Mouse (Mus musculus): ENCODE results near the gene Baiap2.
A peak's percentile ranks its signal among the peaks of the same experiment; 100 is the strongest.

Gene Baiap2

DNA sequence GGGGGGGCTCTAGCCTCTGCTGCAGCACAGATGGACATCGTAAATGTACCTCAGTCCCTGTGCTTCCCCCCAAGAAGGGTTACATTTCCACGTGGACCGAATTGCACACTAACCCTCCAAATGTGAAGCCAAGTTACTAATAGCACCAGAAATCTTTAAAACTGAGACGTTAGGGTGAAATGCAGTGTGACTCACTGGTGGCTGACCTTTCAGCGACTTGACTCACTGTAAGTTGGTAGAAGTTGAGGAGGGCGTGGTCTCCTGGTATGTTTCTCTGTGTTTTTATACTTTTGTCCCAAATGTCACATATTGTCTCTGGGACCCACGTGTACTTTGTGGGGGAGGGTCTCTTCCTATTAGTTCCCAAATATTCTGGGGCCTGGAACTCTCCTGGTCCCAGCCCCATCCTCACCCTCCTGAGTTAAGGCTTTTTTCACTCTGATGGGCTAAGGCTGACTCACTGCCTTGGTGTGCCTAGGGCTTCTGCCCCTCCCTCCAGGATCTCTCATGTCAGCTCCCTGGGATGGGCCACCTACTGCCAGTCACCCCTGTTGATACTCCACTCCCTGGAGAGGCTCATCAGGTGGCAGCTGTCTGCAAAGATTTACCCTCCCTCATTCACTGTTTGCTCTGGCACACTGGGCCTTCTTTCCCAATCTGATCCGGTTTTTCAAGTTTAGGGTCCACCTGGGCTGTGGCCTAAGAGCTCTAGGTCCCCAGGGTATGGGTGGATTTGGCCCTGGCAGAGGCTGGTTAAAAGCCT is 33.4 kb downstream of the Baiap2 start:
- DNase-seq (ENCODE audit: low read depth, low spot score) = no peak

- DNase-seq (ENCODE audit: low read depth, low spot score) = no peak
These were observed 36.1 kb downstream of the Baiap2 start for GRCm38 (mm10) chr11:119978701-119979100.

DNA sequence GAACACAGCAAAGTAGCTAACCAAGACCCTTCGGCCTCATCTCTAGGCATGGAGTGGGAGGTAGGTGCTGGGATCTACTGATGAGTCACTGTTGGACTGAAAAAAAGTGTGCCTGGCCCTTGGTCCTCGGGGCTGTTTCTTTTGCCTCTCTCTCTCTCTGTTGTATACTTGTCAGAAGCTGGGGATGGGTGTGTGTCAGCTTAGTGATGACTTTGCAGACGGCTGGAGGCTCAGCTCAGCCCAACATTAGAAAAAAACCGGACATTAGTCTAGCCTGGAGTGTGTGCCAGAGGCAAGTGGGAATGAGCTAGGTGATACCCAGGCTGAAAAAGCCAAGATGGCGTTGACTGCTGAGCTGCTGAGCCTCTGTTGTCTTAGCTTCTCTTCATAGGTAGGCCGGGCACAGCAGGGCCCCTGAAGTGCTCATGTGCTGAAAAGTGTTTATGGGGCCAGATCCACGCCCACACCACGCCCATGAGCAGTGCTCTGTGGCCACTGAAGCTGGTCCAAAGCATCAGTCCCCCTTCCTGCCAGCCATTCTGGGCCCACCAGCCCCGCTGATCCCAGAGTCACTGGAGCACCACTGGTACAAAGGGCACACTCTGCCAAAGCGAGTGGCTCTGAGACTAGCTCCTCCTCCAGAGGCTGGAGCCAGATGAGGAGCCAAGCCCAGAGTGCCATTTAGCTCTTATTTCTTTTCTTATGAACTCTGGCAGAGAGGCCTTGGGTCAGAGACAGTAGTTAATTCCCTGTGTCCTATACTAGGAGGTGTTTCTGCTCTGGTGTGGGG is 37.2 kb downstream of the Baiap2 start:
- no peak for DNase-seq (ENCODE audit: low read depth, low spot score)

DNA sequence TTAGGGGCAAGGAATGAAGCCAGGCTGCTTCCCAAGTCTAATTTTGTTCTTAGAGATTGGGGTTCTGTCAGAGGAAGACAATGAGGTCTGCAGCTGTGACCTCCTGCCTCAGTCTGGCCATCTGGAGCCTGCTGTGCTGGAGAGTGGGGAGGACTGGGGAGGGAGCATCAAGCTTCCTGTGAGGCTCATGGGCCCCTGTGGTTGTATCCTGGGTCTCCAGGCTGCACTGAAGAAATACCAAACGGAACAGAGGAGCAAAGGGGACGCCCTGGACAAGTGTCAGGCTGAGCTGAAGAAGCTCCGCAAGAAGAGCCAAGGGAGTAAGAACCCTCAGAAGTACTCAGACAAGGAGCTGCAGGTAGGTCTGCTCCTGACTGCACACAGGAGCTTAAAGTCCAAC is 39.2 kb downstream of the Baiap2 start:
- no peak for DNase-seq (ENCODE audit: low read depth, low spot score)

DNA sequence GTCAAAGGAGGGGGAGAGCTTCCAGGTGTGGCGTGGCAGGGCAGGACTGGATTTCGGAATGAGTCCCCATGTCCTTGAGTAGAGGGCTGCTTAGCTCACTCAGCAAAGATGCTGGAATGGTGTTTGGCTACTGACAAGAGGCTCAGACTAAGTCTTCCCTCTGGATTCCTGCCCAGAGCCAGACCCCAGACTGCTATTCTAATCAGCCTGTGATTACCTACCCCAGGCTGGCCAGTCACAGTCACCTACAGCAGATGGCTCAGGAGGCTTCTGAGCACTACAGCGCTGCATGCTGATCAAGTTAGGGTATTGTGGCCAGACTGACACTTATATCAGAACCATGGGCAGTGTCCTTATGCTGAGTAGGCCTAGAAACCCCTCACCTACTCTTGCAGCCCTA is 39.7 kb downstream of the Baiap2 start:
- DNase-seq (ENCODE audit: low read depth, low spot score) = no peak

DNA sequence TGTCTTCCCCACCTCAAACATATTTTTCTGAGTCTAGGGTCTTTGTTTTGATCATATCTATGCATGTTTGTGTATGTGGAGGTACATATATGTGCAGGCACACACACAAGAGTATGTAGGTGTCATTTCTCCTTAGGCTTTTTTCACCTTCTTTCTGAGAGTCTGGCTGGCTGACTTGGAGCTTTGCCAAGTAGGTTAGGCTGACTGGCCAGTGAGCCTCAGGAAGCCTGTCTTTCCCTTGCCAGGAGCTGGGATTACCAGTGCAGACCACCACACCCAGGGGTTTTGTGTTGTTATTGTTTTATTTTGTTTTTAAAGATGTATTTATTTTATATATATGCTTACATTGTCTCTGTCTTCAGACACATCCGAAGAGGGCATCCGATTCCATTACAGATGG is 40.6 kb downstream of the Baiap2 start:
- no peak for DNase-seq (ENCODE audit: low read depth, low spot score)

- no peak for DNase-seq (ENCODE audit: low read depth, low spot score)
These were observed 44.3 kb downstream of the Baiap2 start for GRCm38 (mm10) chr11:119986751-119987425.

DNA sequence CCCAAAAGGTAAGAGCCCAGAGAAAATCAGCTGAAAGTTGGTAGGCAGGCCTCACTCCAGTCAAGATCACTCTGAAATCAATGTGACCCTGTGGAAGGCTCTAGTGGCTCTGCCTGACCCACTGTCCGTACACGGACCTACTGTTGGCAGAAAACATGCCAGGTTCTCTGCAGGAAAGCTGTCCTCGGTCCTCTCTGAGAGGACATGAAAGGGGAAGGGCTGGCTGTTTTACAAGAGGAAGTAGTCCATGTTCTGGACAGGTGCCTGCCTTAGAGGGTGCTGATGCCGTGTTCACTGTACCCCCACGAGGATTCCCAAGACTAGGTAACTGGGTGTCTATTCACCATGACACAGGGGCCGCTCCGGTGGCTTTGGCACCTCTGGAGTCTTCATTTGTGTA is 45.3 kb downstream of the Baiap2 start:
- no peak for DNase-seq (ENCODE audit: low read depth, low spot score)

GRCm38 (mm10) chr11:119988391-119988790 is 45.8 kb downstream of the Baiap2 start:
- DNase-seq (ENCODE audit: low read depth, low spot score) = no peak

GRCm38 (mm10) chr11:119989115-119989564 is 46.6 kb downstream of the Baiap2 start:
- no peak for DNase-seq (ENCODE audit: low read depth, low spot score)

GRCm38 (mm10) chr11:119990658-119991337 is 48.2 kb downstream of the Baiap2 start:
- no peak for DNase-seq (ENCODE audit: low read depth, low spot score)

DNA sequence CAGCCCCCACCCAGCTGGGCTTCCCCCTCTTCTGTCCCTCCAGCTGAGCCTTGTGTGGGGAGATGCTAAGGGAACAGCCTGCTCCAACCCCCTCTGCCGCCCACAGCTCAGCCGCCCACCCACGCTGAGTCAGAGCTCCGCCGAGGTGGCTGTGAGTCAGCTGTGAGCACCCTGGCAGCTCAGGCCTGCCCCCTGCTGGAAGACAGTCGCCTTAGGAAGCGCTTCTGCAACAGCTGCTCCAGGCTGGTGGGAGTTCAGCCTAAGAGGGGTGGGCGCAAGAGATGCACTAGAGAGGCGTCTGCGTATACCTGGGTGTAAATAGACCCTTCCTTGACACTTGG is 48.7 kb downstream of the Baiap2 start:
- DNase-seq (ENCODE audit: low read depth, low spot score) = peak; percentile 17

DNA sequence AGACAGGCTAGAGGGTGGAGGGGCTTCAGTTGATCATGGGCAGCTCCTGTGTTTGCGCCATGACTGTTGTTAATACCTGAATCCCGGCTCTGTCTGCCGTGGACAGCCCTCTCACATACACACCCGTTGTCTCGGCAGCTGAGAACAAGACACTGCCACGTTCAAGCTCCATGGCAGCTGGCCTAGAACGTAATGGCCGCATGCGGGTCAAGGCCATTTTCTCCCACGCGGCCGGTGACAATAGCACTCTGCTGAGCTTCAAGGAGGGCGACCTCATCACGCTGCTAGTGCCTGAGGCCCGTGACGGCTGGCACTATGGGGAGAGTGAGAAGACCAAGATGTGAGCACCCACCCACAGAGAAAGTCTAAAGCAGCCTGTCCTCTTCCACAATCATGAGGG is 54.8 kb downstream of the Baiap2 start:
- no peak for DNase-seq (ENCODE audit: low read depth, low spot score)

DNA sequence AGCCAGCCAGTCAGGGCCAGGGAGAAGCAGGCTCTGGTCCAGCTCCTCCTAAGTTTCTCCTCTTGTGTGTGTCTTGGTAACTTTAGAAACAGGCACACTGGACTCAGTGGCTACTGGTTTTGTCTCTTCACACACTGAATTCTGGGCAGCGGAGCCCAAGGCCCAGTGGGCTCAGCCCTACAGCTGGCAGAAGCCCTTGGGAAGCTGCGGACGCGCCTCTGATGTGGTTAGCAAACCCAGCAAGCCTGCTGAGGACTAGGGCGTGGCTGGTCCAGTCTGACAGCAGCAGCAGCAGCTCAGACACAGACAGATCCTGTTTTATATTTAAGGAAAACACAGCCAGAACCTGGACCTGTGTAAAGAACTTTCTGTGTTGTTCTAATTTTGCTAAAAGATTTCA is 59.5 kb downstream of the Baiap2 start:
- no peak for DNase-seq (ENCODE audit: low read depth, low spot score)

- DNase-seq (ENCODE audit: low read depth, low spot score) = no peak
These were observed 60.2 kb downstream of the Baiap2 start for GRCm38 (mm10) chr11:120002634-120003220.

DNA sequence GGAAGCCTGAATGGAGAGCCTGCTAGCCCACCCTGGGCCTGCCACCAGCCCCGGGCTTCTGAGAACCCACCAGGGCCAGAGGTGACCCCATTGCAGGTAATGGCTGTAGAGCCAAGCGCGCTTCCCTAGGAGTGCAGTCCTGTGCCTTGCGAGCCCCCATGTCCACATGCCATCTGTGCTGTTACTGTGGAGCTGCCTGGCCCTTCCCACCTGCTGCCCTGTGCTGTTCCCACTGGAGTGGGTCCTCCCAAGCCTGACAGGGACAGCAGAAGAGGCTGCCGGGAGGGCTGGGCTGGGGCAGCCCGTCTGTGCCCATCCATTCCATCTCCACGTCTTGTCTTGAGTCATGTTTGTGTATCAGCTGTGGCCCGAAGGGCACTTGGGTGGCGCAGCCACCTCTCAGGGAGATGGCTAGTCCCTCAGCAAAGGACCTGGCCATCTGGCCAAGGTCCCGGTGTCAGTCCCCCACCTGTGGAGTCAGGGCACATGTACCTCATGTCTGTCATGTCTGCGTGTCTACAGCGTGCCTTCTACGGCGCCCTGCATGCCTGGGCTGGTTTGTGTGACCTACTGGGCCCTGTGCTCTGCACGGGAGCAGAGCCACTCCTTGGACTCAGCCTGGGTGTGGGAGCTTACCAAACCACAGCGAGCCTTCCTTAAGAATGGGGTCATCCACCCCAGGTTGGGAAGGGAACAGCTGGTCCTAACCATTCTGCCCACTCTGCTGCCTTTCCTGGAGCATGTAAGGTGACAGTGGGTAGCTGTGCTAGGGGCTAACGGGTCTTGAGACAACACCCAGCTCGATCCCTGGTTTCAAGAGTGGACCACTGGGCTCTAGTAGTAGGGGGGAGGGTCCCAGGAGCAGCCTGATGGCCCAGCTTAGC is 63.1 kb downstream of the Baiap2 start:
- DNase-seq (ENCODE audit: low read depth, low spot score) = no peak

DNA sequence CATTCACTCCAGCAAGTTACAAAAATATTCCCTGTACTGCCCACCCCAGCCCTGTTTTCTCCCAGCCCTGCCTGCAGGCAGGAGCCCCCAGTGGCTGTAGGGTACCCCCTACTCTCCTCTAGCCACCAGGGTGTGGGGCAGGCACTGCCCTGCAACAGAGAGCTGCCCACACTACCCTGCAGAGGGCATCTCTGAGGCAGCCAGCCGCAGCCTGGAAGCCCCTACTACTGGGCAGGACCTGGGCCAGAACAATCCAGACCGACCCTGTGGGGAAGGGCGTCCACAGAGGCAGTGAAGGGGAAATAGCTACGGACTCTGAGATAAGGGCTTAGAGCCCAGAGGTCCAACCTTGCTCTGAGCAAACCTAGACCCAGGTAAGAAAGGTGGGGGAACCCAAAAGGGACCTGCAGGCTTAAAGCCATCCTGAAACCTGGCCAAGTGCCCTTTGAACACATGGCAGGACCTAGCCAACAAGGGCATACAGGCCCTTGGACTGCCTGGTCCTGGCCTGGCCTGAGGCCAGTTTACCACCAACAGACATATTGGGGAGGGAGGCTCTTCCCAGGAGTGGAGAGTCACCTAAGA is 65.0 kb downstream of the Baiap2 start:
- no peak for DNase-seq (ENCODE audit: low read depth, low spot score)

DNA sequence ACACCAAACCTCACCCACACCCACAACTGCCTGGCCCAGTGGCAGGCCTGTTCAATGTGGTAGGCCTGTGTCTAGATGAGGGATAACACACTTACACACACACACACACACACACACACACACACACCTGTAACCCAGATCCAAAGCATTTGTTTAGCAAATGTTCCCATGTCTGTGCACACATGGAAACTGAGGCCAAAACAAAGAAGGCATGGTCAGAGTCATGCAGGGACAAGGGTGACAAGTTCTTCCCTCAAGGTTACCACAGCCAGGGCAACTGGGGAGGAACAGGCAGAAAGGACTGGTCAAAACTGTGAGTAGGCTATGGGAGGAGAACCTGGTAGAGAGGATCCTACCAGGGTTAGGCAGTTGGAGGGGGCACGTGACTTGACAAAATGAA is 65.9 kb downstream of the Baiap2 start:
- DNase-seq (ENCODE audit: low read depth, low spot score) = no peak

GRCm38 (mm10) chr11:120008956-120009355 is 66.4 kb downstream of the Baiap2 start:
- no peak for DNase-seq (ENCODE audit: low read depth, low spot score)

GRCm38 (mm10) chr11:120009937-120010336 is 67.4 kb downstream of the Baiap2 start:
- DNase-seq (ENCODE audit: low read depth, low spot score) = no peak

All from c-Kit-negative CD71-positive TER-119-positive erythroid progenitor cells, embryonic 14.5 days (primary cell).